Mouse (Mus musculus) adrenal gland, adult 8-10 months (tissue): ENCODE measurements around the gene Emx1. TPM values are rescaled to one million over a fixed set of nuclear protein-coding genes. Genes with fewer than 3 reads are reported as not detected.
"Not testable (repeated sequence)": the region's sequence is repeated elsewhere in the genome, so short reads cannot be mapped to it uniquely, and the experiment has no call there.

Experiments
- DNase-seq: peaks from one replicate; pipeline ENCODE4 v3.0.0; 2022
- total RNA-seq, 4 experiments: library from RNA; stranded (reverse); gene quantifications; 2 replicates each; pipeline ENCODE4 v1.2.4; 2022

Emx1 gene
- not detected for total RNA-seq

- DNase-seq = no peak
Observed at GRCm38 (mm10) chr6:85187340-85188211, at the start of gene Emx1. TSS of gene Emx1 (plus strand) at chr6:85187438.

DNA sequence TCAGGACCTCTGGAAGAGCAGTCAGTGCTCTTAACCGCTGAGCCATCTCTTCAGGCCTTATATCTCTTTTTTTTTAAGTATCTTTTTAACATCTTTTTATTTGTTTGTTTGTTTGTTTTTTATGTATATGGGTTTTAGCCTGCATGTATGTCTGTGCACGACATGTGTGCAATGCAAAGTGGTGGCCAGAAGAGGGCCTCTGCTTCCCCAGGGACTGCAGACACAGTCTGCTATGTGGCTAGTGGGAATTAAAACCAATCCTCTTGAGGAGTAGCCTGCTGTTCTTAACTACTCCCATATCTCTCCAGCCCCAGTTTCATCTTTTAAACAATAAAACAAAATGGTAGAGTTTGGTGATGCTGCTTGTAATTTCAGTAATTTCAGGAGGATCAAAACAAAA is 47.7 kb upstream of the Emx1 start:
- DNase-seq = no peak

GRCm38 (mm10) chr6:85141013-85141412 is 46.2 kb upstream of the Emx1 start:
- DNase-seq = not testable (repeated sequence)

GRCm38 (mm10) chr6:85144466-85144865 is 42.8 kb upstream of the Emx1 start:
- no peak for DNase-seq

DNA sequence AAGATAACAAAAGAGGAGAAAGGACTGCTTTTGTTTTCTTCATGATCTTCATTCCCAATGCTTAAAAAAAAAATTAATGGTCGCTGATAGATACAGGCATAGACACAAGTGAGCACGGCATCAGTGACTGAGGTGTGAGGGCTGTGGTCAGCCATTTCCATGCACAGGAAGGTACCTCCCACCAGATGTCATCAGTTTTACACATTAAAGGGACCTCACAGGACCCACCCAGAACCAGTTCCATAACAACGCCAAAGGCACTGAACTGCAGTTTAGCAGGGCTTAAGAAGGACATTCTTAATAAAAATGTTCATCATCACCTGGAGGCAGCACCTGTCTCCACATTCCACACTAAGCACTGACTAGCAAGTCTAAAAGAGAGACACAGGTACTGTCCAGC is 39.6 kb upstream of the Emx1 start:
- no peak for DNase-seq

DNA sequence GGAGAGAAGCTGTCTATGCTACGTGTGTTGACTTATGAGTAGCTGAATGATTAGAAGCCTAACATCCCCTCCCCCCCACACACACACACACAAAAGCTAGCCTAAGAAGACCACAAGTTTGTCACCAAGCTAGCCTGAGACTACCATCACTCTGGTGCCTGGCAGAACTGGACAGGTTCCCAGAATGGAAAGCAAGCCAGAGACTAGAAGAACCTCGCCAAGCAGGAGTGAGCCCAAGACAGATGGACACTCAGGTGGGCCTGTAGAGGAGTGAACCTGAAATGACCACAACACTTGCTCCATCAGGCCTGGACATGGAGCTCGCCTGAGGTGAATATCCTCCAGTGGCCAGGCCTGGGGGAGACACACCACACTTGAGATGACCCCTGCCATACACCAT is 36.9 kb upstream of the Emx1 start:
- DNase-seq = no peak

DNA sequence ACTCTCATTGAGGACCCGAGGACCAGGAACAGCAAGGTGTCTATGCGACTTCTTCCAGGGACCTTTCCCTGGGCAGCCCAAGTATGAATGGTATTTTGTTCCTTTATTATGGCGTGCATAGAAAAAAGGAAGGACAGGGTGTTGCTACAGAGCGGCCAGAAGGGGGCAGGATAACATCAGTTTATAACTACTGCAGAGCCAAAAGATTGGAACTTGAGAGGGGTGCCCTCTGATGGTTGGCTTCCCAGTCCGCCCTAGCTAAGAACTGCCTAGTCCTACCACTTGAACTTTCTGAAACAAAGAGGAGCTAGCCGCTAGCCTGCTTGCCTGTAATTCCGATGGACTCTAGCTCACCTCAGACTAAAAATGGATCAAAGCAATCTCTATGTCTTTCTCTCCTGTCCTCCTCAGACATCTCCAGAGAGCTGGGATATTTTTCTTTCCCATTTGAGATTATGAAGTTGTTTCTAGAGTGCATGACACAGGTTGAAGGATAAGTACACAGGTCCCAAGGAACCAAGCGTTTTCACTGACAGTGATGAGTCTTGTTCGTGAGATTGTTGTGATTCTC is 33.2 kb upstream of the Emx1 start:
- peak; percentile 50 for DNase-seq

DNA sequence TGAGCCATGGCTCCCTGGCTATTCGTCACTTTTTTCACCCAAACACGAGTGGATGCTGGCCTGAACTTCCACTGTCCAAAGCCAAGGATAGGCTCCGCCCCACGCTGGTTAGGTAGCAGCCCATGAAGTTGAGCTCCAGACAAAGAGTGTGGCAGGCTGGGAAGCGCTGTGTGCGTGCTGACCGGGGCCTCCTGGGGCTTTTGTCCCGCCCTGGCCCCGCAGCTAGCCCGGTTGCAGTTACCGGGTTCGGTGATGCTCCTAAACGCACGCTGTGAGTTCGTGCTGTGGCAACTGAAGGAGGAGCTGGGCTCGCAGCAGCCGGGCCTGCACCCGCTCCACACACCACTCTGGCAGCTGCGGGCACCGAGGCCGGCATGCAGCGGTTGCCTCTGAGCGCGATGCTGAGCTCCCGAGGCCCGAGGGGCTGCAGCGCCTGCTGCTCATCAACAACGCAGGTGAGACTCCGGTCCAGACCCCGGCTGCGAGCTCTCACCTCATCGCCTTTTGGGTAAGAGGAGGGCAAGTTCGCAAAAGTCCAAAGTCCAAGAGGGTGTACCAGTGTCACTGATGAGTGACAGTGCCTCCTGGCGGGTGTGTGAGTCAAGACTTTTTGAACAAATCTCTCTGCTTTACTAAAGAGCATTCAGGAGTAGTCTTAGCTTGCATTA is 32.2 kb upstream of the Emx1 start:
- DNase-seq = no peak

DNA sequence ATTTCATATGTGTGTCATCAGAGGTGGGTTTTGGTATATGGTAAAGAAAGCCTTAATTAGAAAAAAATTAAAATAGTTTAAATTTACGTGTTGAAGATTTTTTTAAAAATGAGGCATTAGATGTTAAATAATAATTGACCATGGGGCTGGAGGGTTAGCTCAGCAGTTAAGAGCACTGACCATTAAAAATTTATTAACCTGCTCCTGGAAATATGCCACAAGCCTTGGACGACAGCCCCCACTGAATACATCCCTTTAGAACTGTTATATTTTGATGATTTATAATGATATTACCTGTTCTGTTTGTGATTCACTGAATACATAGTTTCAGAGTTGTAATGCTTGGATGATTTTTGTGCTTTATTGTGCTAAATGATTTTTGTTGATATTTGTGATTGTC is 30.7 kb upstream of the Emx1 start:
- not testable (repeated sequence) for DNase-seq

GRCm38 (mm10) chr6:85158040-85158804 is 29.0 kb upstream of the Emx1 start:
- not testable (repeated sequence) for DNase-seq

- not testable (repeated sequence) for DNase-seq
Observed at GRCm38 (mm10) chr6:85159092-85159760, 28.0 kb upstream of the Emx1 start.

DNA sequence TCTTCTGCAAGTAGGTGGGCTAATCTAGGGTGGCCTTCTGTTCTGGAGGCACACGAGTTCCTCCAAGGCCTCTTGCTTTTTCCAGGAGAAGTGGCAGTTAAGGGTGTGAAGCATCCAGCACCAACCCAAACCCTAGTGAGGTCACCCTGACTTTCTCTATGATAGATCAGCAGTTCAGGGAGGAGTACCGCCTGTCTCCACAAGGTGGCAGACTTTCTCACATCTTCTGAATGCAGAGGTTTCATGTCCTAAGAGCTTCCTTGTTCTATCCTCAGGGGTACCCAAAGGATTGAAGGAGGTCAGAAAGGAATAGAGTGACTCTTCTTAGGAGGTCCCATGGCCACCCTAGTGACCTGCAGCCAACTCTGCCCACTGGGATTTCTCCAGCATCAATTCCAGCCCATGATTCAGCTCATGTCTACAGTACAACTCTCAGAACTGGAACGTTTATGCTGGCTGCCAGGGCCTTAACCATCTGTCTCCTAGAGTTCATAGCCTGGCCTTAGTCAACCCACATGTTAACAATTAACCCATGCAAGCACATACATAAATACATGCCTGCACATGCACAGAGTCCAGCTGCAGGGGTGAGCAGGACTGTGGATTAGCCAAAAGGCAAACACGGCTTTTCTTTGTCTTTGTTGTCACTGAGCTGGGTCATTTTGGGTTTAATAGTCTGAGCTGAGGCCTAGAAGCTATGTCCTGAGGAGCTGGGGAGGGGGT is 26.9 kb upstream of the Emx1 start:
- DNase-seq = peak; percentile 49

DNA sequence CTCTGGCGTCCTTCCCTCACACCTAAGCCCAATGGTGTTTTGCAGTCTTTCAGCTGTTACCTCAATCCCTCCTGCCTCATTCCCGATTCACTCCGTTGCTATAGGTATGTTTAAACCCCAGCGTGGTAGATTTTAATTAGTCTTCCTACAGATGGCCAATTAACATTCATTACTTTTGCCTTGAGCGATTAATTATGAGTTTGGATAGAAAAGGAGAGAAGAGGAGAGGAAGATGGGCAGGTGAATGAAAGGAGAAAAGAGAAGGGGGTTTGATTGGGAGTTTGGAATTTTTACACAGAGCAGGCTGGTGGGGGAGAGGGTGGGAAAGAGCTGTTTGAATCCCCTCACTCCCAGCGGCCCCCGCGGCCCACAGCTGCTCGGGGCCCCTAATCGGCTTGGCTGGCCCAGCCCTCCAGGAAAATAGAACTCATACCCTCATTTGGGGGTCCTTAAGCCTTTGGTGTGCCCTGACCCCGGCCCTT is 21.8 kb upstream of the Emx1 start:
- DNase-seq = no peak

DNA sequence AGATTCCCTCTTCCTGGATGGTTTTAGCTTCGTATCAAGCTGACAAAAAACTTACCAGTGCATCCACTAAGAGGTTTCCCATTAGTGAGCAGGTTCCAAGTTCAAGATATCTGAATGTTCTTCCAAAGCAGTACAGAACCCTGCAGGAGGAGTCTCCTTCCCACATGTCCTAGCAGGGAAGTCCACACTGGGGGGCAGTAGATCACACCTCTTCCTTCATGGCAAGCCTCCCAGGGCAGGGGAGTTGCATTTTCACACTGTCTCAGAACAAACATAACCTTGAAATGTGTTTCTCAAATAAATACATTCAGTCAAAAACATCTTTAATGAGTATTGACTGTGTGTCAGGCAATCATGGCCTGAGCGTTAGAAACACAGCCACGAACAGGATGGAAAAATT is 7.7 kb upstream of the Emx1 start:
- no peak for DNase-seq

GRCm38 (mm10) chr6:85180036-85180435 is 7.2 kb upstream of the Emx1 start:
- no peak for DNase-seq

DNA sequence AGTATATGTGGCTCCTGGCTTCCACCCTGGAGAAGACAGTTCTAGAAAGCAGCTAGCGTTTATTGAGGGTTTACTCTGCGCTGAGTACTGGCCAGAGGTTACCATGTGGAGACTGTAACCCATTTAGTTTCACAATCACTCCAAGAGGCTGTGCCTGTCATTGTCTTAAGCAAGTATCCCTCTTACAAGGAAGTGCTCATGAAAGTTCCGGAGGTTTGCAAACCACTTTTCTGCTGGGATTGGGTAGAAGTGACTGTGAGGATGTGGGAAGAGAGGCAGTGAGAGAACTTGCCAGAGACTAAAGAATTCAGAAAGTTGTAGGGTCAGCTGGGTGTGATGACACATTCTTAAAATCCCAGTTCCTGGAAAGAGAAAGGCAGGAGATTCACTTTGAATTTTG is 3.3 kb upstream of the Emx1 start:
- DNase-seq = no peak

GRCm38 (mm10) chr6:85186033-85186743 is 1.1 kb upstream of the Emx1 start:
- DNase-seq = no peak

GRCm38 (mm10) chr6:85186744-85187059 is 536 bp upstream of the Emx1 start:
- DNase-seq = no peak

DNA sequence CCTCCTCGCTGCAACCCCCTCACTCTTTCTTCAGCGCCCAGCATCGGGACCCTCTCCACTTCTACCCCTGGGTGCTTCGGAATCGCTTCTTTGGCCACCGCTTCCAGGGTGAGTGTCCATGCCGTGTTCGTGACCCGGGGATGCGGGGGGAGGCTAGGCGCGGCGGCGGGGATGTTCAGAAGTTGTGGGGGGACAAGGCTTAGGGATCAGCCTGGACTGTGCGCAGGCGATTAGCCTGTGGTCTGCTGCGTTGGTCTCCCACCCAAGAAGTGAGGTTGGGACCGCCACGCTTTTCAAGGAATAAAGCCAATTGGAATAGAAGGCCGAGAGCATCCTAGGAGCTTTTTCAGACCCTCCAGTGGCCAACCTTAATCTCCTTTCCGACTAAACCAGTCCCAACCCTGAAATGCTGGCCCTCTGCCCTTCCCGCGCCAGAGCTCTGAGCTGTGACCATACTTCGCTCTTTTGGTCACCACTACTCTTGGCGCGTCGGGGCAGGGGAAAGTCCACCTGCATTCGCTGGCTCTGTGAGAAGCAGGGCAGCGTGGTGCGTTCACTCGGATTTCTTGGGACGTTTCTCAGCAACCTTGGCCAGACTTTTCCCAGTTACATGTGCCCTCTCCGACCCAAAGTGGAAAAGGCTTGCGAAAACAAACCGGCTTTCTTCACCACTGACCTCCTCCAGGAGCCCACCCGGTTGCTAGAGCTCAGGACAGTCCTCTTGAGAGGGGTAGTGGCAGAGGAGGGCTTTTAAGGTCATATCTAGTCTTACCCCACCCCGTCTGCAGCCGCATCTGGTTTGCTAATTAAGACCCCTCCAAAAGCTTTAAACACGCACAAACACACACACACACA is 1.2 kb downstream of the Emx1 start:
- no peak for DNase-seq

- DNase-seq = no peak
Observed at GRCm38 (mm10) chr6:85189361-85189760, 2.1 kb downstream of the Emx1 start.
